ENCODE assay signal across 8 mouse cellular contexts in the genomic region with DNA sequence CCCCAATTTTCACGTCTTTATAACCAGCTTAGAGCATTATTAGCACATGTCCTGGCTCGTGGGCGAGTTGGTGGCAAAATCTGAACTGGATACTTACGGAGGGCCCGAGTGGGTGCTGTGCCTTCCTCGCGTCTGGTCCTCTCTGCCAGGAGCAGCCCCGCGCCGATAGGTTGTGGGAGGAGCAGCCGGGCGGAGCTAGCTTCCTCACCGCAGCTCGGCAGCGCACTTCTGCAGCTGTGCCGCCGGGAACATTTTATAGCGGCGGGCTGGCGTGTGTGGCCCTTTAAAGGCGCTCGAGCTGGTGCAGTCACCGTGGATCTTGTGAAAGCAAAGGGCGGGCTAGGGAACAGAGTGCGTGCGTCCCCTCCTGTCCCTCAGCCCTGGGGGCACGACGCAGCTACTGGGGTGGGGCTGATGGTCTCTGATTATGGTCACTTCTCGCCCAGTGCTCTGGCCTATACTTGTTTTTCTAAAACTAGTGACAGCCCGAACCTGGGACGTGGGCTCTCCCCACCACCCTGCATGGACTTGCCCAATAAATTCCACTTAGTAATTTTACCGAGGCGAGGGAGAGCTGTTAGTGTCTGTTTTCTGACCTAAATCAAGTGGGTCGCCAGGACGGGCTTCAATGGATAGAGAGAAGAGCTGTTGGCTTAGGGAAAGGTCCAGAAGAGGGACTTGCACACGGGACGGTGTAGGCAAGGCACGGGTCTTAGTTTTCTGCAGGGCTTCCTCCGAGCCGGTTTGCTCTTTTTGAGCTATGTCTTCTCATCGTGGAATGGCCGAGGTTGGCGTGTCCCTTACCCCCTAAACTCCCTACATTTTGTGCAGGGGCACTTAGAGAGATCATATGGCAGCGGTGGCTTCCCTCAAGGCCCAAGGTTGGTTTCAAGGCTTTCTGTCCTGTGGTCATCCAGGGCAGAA. TPM values are rescaled to one million over a fixed set of nuclear protein-coding genes. Genes with fewer than 3 reads are reported as not detected.
A peak's percentile ranks its signal among the peaks of the same experiment; 100 is the strongest.
DNase-seq lines count a peak whose midpoint lies in the region; ATAC-seq lines count a peak whose summit lies in the region.

A gene (minus strand): TSS at position 245 of the 924 bp plus-strand sequence.

- H3K9me3 ChIP-seq in erythroblast, embryonic 14.5 days (ENCODE audit: control insufficient read depth, low read length): peaks cover 31% of the 10 kb centered on the region
- no peaks in the 10 kb centered on the region for H3K9me3 ChIP-seq in limb, embryonic 11.5 days (ENCODE audit: control insufficient read depth, low read length)
- no peaks in the 10 kb centered on the region for H3K9me3 ChIP-seq in midbrain, embryonic 13.5 days

- H3K4me1 ChIP-seq in erythroblast, embryonic 14.5 days (ENCODE audit: control insufficient read depth): no peaks in the 10 kb centered on the region; the same call in 1 of the 2 replicates
- H3K4me1 ChIP-seq in limb, embryonic 11.5 days (ENCODE audit: control insufficient read depth, insufficient read depth, low read length): no peaks in the 10 kb centered on the region
- H3K4me1 ChIP-seq in midbrain, embryonic 13.5 days (replicated peaks): peaks cover 10% of the 10 kb centered on the region

- peaks cover 74% of the 10 kb centered on the region for H3K27me3 ChIP-seq in erythroblast, embryonic 14.5 days (ENCODE audit: control insufficient read depth)
- H3K27me3 ChIP-seq in limb, embryonic 11.5 days (ENCODE audit: control insufficient read depth, insufficient read depth, low read length): peaks cover 40% of the 10 kb centered on the region
- peaks cover 64% of the 10 kb centered on the region for H3K27me3 ChIP-seq in midbrain, embryonic 13.5 days

- no peaks in the 10 kb centered on the region for H3K36me3 ChIP-seq in erythroblast, embryonic 14.5 days (ENCODE audit: control insufficient read depth)
- H3K36me3 ChIP-seq in limb, embryonic 11.5 days (ENCODE audit: control insufficient read depth, insufficient read depth, low read length): no peaks in the 10 kb centered on the region
- H3K36me3 ChIP-seq in midbrain, embryonic 13.5 days: no peaks in the 10 kb centered on the region

- 15% methylated on average over 43 of the region's 44 CpGs for WGBS in limb, embryonic 11.5 days
- WGBS in midbrain, embryonic 13.5 days: 26% methylated on average over 44 of the region's 44 CpGs

- no peak for ATAC-seq in erythroblast, adult 5-6 weeks (replicated peaks; ENCODE audit: low FRiP score, poor library complexity, severe bottlenecking)
- ATAC-seq in limb, embryonic 11.5 days (ENCODE audit: insufficient number of reproducible peaks, low FRiP score, low TSS enrichment, low read depth): peak; percentile 90
- peak; percentile 96 for ATAC-seq in midbrain, embryonic 13.5 days

- H3K9ac ChIP-seq in limb, embryonic 11.5 days (ENCODE audit: low read length): peak within 1 kb of the TSS; percentile 58
- H3K9ac ChIP-seq in midbrain, embryonic 13.5 days (replicated peaks): peak within 1 kb of the TSS; percentile 63

- 0 out of 2 replicates have a peak within 1 kb of the TSS, but pooled peaks have one; percentile 8 for H3K27ac ChIP-seq in limb, embryonic 11.5 days (replicated peaks; ENCODE audit: low read depth, low read length)
- H3K27ac ChIP-seq in midbrain, embryonic 13.5 days: peak within 1 kb of the TSS; percentile 69

- peak within 1 kb of the TSS; percentile 82 for H3K4me2 ChIP-seq in limb, embryonic 11.5 days (ENCODE audit: low read depth, severe bottlenecking)
- H3K4me2 ChIP-seq in midbrain, embryonic 13.5 days (replicated peaks): peak within 1 kb of the TSS; percentile 83

- H3K4me3 ChIP-seq in erythroblast, embryonic 14.5 days (replicated peaks): peak within 1 kb of the TSS; percentile 46
- H3K4me3 ChIP-seq in limb, embryonic 11.5 days (ENCODE audit: low read depth, low read length): peak within 1 kb of the TSS; percentile 45
- H3K4me3 ChIP-seq in midbrain, embryonic 13.5 days (replicated peaks): peak within 1 kb of the TSS; percentile 53

- DNase-seq in embryo, embryonic 11.5 days (ENCODE audit: low read depth, low spot score): peak; percentile 58
- peak; percentile 48 to 50 for DNase-seq in heart, adult 18-20 months
- peak; percentile 42 for DNase-seq in kidney, adult 11 months
- peak; percentile 79 for DNase-seq in limb, embryonic 11.5 days (ENCODE audit: low spot score)
- DNase-seq in spleen, postnatal 4 days (ENCODE audit: low spot score in 2 of 2): peak; percentile 17 to 67

RNA-seq across cellular contexts. Expression of the gene that starts here (rescaled TPM):
- 0.20 and 0.29 TPM in 2 replicates for polyA plus RNA-seq in erythroblast, embryonic 14.5 days (2012)
- total RNA-seq in erythroblast, adult 5-6 weeks (2015; ENCODE audit: low replicate concordance): not detected in 2 replicates
- not detected in 2 replicates for total RNA-seq in erythroblast, adult 5-6 weeks (2017; ENCODE audit: low replicate concordance)
- under 1 TPM in 1 of 2 experiments, not detected in 1; 0.60 TPM for total RNA-seq in heart, adult 18-20 months (2021)
- 28.7 and 30.4 TPM in 2 replicates for polyA plus RNA-seq in limb, embryonic 11.5 days (2014; fragmentation: Nextera tagmentation; extraction: Ambion mirVana)
- 8.5 and 11.0 TPM in 2 replicates for polyA plus RNA-seq in midbrain, embryonic 13.5 days (2015; fragmentation: Nextera tagmentation; extraction: Ambion mirVana)

Comparison
In these comparisons a context has a peak if more than half of its experiments do, and no peak if none do; other contexts are left out.
1. Peak in DNase-seq in heart, adult 18-20 months; RNA of the gene not detected or under 1 TPM.